Mouse (Mus musculus): ENCODE measurements around the gene Zbp1.

The Zbp1 gene

DNA sequence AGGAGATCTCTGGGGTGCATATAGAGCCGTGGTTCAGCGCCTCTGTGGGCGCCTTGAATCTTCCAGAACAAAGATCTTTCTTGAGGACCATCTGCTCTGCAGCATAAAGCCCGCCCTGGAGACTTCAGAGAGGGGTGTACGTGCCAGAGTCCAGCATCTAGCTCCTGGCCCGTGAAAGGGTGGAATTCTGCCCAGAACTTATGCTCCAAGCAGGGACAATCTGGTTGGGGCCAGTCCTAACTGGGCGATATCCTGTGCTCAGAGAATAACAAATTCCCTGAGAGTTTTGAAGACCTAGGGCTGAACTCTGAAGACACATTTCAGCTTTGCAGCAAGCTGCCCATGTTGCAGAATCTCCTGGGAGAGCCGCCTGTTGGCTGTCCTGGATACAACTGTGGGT, 40.8 kb downstream of the Zbp1 start:
- DNase-seq (ENCODE audit: low spot score): no peak

DNA sequence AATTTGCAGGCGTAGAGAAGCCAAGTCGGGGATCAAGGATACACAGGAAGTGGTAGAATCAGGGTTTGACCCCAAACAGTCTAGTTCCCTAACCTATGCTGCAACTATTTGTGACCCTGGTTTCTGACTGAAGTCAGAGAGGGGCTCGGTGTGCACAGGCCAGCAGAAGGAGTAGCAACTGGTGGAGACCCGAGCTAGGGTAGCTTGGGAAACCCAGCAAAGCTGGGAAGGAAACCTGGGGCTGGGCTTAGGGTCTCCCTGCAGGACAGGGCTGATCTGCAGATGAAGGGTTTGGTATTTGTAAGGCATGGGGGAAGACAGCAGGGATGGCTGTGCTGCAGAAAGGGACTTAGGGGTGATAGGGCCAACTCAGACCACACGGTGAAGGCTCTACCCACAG, 41.2 kb downstream of the Zbp1 start:
- DNase-seq (ENCODE audit: low spot score): no peak

DNA sequence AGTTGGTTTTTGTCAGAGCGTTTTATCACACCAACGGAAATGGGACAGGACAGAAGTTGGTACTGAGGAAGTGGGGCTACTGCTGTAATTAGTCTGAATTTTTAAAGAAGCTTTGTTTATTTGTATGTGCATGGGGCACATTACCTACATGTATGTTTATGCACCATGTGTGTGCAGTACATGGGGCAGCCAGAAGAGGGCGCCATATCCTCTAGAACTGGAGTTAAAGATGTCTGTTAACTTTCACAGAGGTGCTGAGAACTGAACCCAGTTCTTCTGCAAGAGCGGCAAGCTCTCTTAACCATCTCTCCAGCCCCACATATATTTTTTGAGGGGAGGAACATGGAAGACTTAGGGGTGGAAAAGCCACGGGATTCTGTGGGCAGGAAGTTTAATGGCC, 43.0 kb downstream of the Zbp1 start:
- no peak for DNase-seq (ENCODE audit: low spot score)

DNA sequence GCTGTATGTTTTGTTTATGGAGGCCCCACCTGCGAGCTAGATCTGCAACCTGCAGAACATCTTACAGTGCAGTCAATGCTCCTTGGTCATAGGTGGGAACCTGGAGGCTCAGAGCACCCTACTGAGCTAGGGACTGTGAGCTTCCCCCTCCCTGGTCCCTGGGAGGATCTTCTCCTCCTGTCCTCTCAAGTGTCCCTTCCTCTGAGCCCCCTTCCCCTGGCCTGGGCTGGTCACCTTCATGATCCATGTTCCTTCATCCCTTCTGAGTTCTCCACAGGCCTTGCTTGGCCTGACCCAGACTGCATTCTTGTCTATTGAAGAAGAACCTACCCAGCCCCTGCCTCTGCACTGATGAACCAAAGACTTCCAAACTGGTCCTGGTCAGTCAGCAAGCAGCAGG, 44.2 kb downstream of the Zbp1 start:
- DNase-seq (ENCODE audit: low spot score): no peak

DNA sequence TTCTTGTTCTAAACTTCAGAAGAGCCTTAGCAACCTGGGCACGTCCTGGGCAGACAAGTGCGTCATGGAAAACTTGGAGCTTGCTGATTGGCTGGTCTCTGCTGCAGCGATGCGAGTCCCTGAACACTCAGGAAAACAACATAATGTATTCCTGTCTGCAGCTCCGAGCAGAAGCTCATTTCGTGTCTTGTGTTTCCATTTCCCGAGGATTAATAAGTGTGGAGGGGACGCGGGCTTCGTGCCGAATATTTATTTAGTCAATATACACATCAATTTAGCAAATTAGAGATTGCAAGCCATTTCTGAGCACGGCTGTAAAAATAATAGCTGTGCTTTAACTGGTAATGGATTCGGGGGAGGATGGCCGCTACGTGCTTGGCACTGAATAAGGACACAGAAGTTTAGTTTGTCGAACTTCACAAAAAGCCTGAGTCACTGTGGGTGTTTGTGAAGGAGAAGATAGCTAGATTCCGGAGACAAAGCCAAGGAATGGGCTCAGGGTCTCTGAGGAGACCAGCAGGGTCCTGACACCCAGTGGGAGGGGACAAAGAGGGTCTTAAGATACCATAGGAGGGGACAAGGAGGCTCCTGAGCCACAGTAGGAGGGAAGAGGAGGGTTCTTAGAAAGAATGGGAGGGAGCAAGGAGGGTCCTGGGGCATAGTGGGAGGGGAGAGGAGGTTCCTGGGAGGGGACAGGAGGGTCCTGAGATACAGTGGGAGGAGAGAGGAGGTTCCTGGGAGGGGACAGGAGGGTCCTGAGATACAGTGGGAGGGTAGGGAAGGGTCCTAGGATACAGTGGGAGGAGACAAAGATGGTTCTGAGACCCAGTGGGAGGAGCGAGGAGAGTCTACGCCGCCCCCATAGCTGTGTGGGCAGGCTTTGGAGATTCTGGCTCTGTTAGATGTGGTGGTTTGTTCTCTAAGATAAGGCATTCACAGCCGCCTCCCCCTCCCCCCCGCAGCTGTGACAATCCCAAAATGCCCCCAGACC, 44.9 kb downstream of the Zbp1 start:
- peak; percentile 76 for DNase-seq (ENCODE audit: low spot score)

DNA sequence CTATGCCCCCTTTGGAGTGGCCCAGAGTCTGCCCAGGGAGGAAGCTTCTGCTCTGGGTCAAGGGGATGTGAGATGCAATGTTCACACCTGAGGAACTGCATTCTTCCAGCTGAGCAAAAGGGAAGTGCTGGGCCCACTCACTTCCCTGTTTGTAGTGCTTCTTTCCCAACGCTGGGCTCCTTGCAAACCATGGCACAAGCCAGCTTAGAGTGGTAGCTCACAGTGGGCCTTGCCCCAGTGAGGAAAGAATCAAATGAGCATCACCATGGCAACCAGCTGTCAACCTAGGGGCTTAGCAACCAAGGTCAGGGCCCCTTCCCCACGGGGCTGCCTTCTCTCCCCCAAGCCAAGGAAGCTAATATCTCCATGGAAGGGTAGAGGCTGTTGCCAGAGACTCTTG, 45.7 kb downstream of the Zbp1 start:
- DNase-seq (ENCODE audit: low spot score): no peak

DNA sequence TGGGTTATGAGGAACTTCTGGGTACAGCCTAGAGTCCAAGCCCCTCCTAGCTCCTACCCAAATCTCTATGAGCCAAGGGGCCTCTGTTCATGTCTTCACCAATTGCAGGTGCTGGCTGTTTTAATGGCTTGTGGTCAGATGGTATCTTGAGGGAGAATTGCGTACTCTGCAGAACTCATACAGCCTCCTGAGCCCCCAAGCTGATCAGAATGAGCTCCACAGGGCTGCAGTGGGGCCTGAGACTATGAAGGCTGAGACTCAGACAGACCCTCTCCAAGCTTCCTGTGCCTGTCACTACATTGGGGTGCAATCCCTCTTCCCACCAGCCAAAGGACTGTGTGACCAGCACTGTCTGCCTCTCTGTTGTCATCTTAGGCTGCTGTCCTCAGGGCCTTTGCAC, 46.3 kb downstream of the Zbp1 start:
- no peak for DNase-seq (ENCODE audit: low spot score)

DNA sequence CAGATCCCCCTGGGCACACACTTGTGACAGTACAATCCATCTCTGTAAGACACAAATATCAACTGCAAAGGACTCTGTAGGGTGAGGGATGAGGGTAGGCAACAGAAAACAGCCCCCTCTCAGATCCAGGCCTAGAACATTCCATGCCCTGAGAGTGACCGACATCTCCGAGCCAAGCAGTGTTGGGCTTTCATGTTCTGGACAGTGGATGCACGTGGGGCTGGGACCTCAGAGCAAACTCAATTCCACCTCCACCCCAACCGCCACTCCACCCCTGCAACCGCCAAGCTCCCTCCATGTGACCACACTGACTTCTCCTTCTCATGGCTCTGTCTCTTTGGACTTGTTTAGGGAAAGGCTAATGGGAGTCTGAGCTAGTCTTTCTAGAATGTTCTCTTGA, 46.8 kb downstream of the Zbp1 start:
- DNase-seq (ENCODE audit: low spot score): no peak

DNA sequence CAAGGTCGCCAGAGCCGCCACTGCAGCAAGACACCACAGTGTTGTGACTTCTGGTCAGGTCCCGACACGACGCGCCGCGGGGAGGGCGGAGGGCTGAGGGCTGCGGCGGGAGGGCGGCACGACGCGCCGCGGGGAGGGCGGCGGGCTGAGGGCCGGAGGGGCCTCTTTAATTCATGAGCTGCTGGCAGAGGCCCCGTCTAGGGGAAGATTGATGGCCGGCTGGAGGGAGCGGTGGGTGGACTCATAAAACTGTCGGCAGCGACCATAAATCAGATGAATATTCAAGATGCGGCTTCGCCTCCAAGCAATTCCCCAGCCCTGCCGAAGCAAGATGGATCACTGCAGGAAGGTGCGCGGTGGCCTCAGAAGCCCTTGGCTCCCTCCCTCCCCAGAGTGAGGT, 47.3 kb downstream of the Zbp1 start:
- no peak for DNase-seq (ENCODE audit: low spot score)

DNA sequence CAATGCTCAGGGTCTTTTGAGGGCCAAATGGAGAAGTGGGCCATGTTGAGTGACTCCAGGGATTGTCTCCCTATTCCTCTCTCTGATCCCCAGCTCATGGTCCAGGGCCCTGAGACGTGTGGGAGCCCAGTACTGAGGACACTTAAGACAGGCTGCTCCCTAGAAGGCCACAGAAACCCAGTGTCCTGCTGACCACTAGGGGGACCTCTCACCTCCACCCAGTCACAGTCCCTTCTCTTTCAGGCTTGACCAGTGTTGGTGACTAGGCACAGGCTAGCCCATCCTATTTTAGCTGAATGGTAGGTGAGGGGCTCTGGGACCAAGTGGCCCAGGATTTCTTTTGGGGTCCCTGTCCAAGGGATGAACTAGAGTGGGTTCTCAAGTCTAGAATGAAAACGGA, 48.0 kb downstream of the Zbp1 start:
- DNase-seq (ENCODE audit: low spot score): no peak

DNA sequence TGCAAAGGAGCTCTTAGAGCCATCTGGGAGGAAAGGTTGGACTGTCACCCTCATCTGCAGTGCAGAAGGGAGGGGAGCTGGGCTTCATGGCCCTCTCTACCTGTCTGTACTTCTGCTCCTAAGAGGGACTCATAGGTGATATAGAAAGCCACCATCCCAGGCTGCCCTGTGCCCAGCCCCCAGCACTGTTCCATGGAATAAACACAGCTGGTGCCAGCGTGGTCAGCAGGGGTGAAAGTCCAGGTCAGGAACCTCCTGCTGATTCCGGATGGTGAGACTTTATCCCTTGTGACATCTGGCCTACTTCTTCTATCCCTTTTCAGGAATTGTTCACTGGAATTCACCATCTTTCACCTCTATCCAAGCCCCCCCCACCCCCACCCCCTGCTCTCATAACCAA, 48.6 kb downstream of the Zbp1 start:
- DNase-seq (ENCODE audit: low spot score): no peak

DNA sequence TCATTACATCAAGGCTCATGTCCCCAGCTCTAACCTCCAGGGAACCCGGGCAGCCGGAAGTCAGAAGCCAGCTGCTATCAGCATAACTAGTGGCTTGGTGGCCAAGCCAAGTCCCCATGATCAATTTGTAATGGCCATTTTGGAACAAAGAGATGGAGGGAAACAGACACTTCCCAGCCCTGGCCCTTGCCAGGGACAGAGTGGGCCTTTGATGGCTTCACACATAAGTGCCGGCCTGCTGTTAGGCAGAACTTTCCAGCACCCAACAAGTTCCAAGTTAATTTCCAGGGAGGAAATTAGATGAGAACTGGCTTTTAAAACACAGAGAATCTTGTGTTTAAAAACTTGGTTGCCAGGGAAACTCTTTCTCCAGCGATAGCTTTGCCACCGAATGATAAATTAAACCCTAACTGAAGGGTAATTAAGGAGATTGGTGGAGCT, 50.3 kb downstream of the Zbp1 start:
- no peak for DNase-seq (ENCODE audit: low spot score)

DNA sequence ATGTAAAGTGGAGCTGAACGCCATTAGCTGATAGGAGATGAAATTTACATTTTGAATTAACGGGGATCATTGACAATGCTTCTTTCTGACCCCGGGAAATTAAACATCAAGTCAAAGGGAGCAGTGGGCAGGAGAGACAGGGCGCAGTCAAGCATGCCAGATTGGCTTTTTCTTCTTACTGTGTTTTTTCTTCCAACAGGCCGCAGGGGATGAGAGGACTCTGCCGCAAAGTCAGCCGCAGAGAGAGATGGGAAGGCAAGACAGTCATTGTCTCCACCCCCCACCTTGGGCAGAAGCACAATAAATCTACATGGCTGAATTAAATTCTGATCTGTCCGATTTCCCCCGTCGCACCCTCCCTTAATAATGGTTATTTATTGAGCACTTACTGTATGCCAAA, 53.4 kb downstream of the Zbp1 start:
- DNase-seq (ENCODE audit: low spot score): no peak

DNA sequence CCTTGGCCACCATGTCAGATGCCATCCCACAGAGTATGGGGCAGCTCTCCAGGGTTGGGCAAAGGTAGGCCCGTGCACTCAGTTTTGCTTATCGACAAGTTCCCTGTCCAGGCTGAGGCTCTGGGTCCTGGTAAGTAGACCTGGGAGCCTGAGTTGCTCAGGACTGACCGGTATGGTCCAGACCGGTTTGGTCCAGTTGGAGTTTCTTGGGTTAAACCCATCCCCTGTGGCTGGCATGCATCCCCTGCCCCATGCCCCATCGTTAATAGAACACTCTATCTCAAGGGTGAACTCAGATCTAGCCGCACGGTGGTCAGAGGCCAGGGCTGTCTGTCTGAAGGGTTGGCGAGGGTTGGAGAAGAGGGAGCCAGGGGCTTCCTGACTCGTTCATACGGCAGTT, 53.8 kb downstream of the Zbp1 start:
- DNase-seq (ENCODE audit: low spot score): no peak

DNA sequence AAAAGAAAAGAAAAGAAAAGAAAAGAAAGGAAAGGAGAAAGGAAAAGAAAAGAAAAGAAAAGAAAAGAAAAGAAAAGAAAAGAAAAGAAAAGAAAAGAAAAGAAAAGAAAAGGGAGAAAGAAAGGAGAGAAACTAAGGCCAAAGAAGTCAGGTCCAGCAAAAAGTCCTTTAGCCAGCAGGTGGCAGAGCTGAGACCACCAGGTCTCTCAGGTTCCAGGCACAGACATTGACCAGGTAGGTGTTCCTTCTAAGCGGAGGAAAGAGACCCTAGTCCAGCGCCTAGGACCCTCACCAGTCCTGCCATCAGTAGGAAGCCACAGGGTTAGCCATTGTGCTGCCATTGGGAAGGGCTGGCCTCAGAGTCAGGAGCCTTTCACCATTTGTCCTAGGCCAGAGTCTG, 54.4 kb downstream of the Zbp1 start:
- DNase-seq (ENCODE audit: low spot score): no peak

DNA sequence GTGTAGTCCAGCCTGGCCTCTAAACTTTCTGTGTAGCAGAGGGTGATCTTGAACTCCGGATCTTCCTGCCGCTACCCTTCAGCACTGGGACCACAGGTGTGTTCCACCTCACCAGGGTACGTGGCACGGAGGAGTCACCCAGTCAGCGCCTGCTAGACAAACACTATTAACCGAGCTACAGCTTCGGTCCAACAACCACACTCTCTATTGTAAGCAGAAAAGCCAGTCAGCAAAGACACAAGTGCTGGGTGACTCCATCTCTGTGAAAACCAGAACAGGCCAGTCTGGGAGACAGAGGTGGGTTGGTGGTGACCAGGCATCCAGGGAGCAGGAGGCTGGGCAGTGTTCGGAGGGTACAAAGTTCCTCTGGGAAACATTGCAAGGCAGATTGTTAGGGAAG, 55.3 kb downstream of the Zbp1 start:
- no peak for DNase-seq (ENCODE audit: low spot score)

DNA sequence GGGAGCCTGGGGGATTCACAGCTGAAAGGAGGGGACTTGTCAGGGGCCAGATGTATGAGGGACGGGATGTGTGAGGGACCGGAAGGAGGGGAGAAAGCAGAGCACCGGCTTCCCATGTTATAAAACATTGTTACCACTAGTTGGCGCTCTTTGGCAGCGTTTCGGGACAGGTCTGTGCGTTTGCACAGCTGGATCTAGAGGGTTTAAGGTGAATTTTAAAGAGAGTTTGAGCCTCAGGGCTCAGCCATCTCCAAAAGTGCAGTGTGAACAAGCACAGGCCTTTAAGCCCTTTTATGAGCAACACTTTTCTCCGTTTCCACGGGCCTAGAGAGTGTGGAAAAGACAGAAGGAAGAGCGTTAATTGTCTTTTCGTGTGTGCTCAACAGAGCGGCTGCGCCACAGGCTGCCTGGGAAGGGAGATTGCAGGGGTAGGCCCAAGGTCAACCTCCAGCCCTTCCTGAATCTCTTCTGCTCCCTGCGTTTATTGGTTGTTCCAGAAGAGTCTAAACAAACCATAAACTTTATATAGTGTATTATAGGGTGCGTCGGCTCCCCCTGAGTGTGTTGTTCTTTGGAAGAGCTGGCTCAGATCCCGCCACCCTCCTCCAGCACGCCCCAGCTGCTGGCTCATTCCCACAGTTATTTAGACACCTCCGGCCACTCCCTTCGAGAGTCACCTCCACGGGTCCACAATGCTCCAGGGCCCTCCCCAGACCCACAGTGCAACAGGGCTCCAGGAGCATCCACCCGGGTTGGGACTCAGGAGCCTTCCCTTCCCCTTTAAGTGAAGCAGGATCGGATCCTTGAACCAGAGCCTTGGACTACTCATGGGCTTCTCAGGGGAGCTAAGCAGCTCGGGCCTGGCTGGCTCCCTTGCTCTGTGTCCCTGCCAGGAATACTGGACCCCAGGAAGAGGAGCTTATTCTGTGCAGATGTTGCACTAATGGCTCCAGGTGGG, 59.1 kb downstream of the Zbp1 start:
- DNase-seq (ENCODE audit: low spot score): peak; percentile 59

DNA sequence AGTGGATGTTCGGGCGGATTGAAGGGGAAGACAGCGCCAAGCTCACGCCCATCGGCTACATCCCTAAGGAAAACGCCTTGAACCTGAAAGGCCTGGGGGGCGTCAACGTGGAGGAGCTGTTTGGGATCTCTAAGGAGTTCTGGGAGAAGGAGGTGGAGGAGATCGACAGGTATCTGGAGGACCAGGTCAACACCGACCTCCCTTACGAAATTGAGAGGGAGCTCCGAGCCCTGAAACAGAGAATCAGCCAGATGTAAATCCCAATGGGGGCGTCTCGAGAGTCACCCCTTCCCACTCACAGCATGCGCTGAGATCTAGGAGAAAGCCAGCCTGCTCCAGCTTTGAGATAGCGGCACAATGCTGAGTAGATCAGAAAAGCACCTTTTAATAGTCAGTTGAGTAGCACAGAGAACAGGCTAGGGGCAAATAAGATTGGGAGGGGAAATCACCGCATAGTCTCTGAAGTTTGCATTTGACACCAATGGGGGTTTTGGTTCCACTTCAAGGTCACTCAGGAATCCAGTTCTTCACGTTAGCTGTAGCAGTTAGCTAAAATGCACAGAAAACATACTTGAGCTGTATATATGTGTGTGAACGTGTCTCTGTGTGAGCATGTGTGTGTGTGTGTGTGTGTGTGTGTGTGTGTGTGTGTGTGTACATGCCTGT, 60.2 kb downstream of the Zbp1 start:
- no peak for DNase-seq (ENCODE audit: low spot score)

DNA sequence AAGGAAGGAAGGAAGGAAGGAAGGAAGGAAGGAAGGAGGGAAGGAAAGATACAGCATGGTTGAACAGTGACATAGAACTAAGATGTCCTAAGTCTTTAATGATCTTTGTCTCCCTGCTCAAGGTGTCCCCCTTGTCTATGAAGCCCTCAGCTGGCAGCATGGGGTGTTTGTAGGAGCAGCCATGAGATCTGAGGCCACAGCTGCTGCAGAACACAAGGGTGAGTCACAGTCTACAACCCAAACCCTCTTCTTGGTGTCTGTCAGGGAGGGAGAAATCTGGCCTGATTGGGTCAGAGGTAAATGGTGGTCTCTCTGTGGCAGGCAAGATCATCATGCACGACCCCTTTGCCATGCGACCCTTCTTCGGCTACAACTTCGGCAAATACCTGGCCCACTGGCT, 60.9 kb downstream of the Zbp1 start:
- no peak for DNase-seq (ENCODE audit: low spot score)

DNA sequence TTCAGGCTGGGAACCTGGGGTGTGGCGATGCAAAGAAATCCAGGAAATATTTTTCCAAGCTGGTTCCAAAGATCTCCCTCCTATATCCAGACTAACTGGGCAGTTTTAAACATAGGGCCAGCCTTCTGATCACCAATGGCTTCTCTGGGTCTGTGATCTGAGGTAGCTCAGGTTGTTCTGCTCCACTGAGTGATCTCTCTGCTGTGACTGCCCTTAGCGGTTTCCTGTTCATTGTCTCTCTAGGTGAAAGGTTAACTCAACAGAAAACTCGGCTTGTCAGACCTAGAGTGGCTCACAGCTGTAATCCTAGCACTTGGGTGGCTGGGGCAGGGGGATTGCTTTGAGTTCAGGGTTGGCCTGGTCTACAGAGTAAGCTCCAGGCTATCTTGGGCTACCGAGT, 61.3 kb downstream of the Zbp1 start:
- no peak for DNase-seq (ENCODE audit: low spot score)

DNA sequence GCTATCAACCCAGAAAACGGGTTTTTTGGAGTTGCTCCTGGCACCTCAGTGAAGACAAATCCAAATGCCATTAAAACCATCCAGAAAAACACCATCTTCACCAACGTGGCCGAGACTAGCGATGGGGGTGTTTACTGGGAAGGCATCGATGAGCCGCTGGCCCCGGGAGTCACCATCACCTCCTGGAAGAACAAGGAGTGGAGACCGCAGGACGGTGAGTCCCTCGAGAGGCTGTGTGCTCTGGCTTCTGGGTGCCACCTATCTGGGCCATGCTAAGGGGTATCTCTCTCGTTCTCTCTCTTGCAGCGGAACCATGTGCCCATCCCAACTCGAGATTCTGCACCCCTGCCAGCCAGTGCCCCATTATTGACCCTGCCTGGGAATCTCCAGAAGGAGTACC, 61.8 kb downstream of the Zbp1 start:
- DNase-seq (ENCODE audit: low spot score): no peak
